Mouse (Mus musculus): ENCODE measurements around the gene Parn. TPM values are rescaled to one million over a fixed set of nuclear protein-coding genes. Genes with fewer than 3 reads are reported as not detected.

The Parn gene
- total and polyA plus RNA-seq, 3 experiments: 48.7 to 88.6 (median 62.6) TPM

DNA sequence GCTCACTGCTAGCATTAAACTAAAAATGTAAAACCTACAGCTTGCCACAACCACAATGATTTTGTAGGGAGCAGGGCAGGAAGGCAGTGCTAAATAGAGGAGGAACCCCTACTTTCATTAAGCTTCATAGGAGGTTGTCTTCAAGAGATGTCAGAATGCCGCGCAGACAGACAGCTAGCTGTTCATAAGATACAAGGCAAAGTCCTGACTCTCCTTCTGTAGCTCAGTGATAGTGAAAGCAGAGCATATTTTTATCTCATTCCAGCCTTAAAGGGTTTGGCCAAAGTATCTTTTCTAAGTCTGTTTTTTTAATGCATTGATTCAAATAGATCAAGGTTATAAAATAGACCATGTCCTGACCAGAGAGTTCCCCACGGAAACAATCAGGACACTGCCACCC is 47.8 kb downstream of the Parn start:
- H3K79me2 ChIP-seq (replicated peaks; ENCODE audit: control insufficient read depth, extremely low read depth, insufficient read depth, poor library complexity, severe bottlenecking): no peaks in the 10 kb centered on the region
- H3K27ac ChIP-seq (ENCODE audit: insufficient read depth, low read depth): no peak overlapping the region
- H3K36me3 ChIP-seq (replicated peaks in 1 of 2; ENCODE audit: control insufficient read depth in 1 of 2, insufficient read depth in 1 of 2, low read length in 1 of 2): peaks cover 49 to 82% of the 10 kb centered on the region in 2 experiments
- H3K9ac ChIP-seq (ENCODE audit: insufficient read depth, low read depth): no peak overlapping the region
- dilution Hi-C loops (cut with MboI; ENCODE audit: extremely low pct_ligation_motif_present, extremely low pct_unique_long_range_greater_than_20kb, low sequenced_read_pairs): no loop called here
- no peak overlapping the region for H3K4me2 ChIP-seq (ENCODE audit: insufficient read depth, low read depth, poor library complexity, severe bottlenecking)
- TF ChIP-seq HCFC1 (IDR thresholded peaks at IDR 0.05; ENCODE audit: low read depth, low read length): no peak
- no peak for TF ChIP-seq TBP (conservative IDR thresholded peaks at IDR 0.05; ENCODE audit: low read depth, low read length)
- TF ChIP-seq NELFE (IDR thresholded peaks at IDR 0.05; ENCODE audit: low read depth, low read length): no peak
- TF ChIP-seq MAZ (IDR thresholded peaks at IDR 0.05; ENCODE audit: low read depth, low read length): no peak
- TF ChIP-seq MYC (IDR thresholded peaks at IDR 0.05; ENCODE audit: low read depth, low read length): no peak
- no peak for TF ChIP-seq ZNF384 (IDR thresholded peaks at IDR 0.05; ENCODE audit: low read depth, low read length)
- no peak for TF ChIP-seq KAT2A (IDR thresholded peaks at IDR 0.05; ENCODE audit: insufficient replicate concordance, low read length)
- no peak for TF ChIP-seq CHD2 (IDR thresholded peaks at IDR 0.05; ENCODE audit: low read length)
- no peak for TF ChIP-seq BHLHE40 (IDR thresholded peaks at IDR 0.05; ENCODE audit: low read depth, low read length)
- TF ChIP-seq TCF12 (IDR thresholded peaks at IDR 0.05; ENCODE audit: low read depth, low read length): no peak
- TF ChIP-seq E2F4 (IDR thresholded peaks at IDR 0.05; ENCODE audit: insufficient replicate concordance, low read depth, low read length): no peak
- TF ChIP-seq RAD21 (IDR thresholded peaks at IDR 0.05; ENCODE audit: low read depth, low read length): no peak
- TF ChIP-seq SMC3 (IDR thresholded peaks at IDR 0.05; ENCODE audit: low read depth, low read length): no peak
- no peak for TF ChIP-seq MAFK (IDR thresholded peaks at IDR 0.05; ENCODE audit: insufficient replicate concordance, low read length)
- TF ChIP-seq CHD1 (IDR thresholded peaks at IDR 0.05; ENCODE audit: low read depth, low read length): no peak
- no peak for TF ChIP-seq EP300 (IDR thresholded peaks at IDR 0.05; ENCODE audit: low read length)
- no peak for TF ChIP-seq PAX5 (IDR thresholded peaks at IDR 0.05; ENCODE audit: low read length)
- TF ChIP-seq RCOR1 (conservative IDR thresholded peaks at IDR 0.05; ENCODE audit: low read depth, low read length): no peak
- no peak for DNase-seq (ENCODE audit: extremely low read depth)
- no peaks in the 10 kb centered on the region for H3K9me3 ChIP-seq (replicated peaks; ENCODE audit: low read length)
- in situ Hi-C loops (cut with MboI; ENCODE audit: low pct_ligation_motif_present, low pct_unique_long_range_greater_than_20kb, low sequenced_read_pairs): no loop called here
- no peaks in the 10 kb centered on the region for H3K27me3 ChIP-seq (replicated peaks)
- no peaks in the 10 kb centered on the region for H3K4me1 ChIP-seq (ENCODE audit: control insufficient read depth in 1 of 2, insufficient read depth in 2 of 2)
- no peak overlapping the region for H3K4me3 ChIP-seq (replicated peaks in 1 of 3; ENCODE audit: low read depth in 2 of 3, low read length in 2 of 3, poor library complexity in 1 of 3)

DNA sequence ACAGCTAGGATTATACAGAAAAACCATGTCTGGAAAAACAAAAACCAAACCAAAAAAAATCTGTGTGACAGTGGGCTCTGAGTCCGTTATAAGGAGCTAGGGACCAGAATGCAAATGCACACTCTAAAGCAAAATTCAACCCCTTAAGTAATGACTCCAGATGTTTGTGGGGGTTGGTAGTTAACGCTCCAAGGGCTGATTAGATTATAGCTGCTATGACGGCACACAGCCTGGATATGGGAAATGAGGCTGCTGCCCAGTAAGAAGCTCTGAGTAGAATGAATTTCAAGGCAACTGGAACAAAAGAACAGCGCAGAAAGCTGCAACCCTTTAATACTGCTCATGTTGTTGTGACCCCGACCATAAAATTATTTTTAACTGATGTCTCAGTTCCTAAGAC is 52.7 kb downstream of the Parn start:
- no peak overlapping the region for H3K27ac ChIP-seq (ENCODE audit: insufficient read depth, low read depth)
- dilution Hi-C loops (cut with MboI; ENCODE audit: extremely low pct_ligation_motif_present, extremely low pct_unique_long_range_greater_than_20kb, low sequenced_read_pairs) (no loop called here), in situ Hi-C loops (cut with MboI; ENCODE audit: low pct_ligation_motif_present, low pct_unique_long_range_greater_than_20kb, low sequenced_read_pairs) (no loop called here)
- no peaks in the 10 kb centered on the region for H3K27me3 ChIP-seq (replicated peaks)
- H3K9me3 ChIP-seq (replicated peaks; ENCODE audit: low read length): no peaks in the 10 kb centered on the region
- H3K79me2 ChIP-seq (replicated peaks; ENCODE audit: control insufficient read depth, extremely low read depth, insufficient read depth, poor library complexity, severe bottlenecking): no peaks in the 10 kb centered on the region
- H3K9ac ChIP-seq (ENCODE audit: insufficient read depth, low read depth): no peak overlapping the region
- TF ChIP-seq CHD2 (IDR thresholded peaks at IDR 0.05; ENCODE audit: low read length) (no peak), ZKSCAN1 (IDR thresholded peaks at IDR 0.05; ENCODE audit: borderline replicate concordance, low read depth, low read length) (no peak), RAD21 (IDR thresholded peaks at IDR 0.05; ENCODE audit: low read depth, low read length) (no peak), ZNF384 (IDR thresholded peaks at IDR 0.05; ENCODE audit: low read depth, low read length) (no peak), HCFC1 (IDR thresholded peaks at IDR 0.05; ENCODE audit: low read depth, low read length) (no peak), CHD1 (IDR thresholded peaks at IDR 0.05; ENCODE audit: low read depth, low read length) (no peak), ZMIZ1 (IDR thresholded peaks at IDR 0.05; ENCODE audit: low read depth, low read length) (no peak), MEF2A (IDR thresholded peaks at IDR 0.05; ENCODE audit: borderline replicate concordance, low read depth, low read length) (no peak), BHLHE40 (IDR thresholded peaks at IDR 0.05; ENCODE audit: low read depth, low read length) (no peak), SMC3 (IDR thresholded peaks at IDR 0.05; ENCODE audit: low read depth, low read length) (no peak), ELF1 (IDR thresholded peaks at IDR 0.05; ENCODE audit: low read depth, low read length) (no peak), E2F4 (IDR thresholded peaks at IDR 0.05; ENCODE audit: insufficient replicate concordance, low read depth, low read length) (no peak), PAX5 (IDR thresholded peaks at IDR 0.05; ENCODE audit: low read length) (no peak), POLR2AphosphoS2 (IDR thresholded peaks at IDR 0.05; ENCODE audit: low read depth, low read length) (no peak), RCOR1 (conservative IDR thresholded peaks at IDR 0.05; ENCODE audit: low read depth, low read length) (no peak), CTCF (conservative IDR thresholded peaks at IDR 0.05 in 1 of 2, IDR thresholded peaks at IDR 0.05 in 1 of 2; ENCODE audit: low read depth in 2 of 2, low read length in 2 of 2) (no peak), TCF12 (IDR thresholded peaks at IDR 0.05; ENCODE audit: low read depth, low read length) (no peak)
- H3K36me3 ChIP-seq (replicated peaks in 1 of 2; ENCODE audit: control insufficient read depth in 1 of 2, insufficient read depth in 1 of 2, low read length in 1 of 2): peaks cover 45 to 88% of the 10 kb centered on the region in 2 experiments
- no peak overlapping the region for H3K4me3 ChIP-seq (replicated peaks in 1 of 3; ENCODE audit: low read depth in 2 of 3, low read length in 2 of 3, poor library complexity in 1 of 3)
- H3K4me2 ChIP-seq (ENCODE audit: insufficient read depth, low read depth, poor library complexity, severe bottlenecking): no peak overlapping the region
- no peak for DNase-seq (ENCODE audit: extremely low read depth)
- peaks cover 3 to 16% of the 10 kb centered on the region in 2 experiments; a peak in 3 of 4 replicates for H3K4me1 ChIP-seq (ENCODE audit: control insufficient read depth in 1 of 2, insufficient read depth in 2 of 2)
